Mouse (Mus musculus) CH12F3 (cell line): ENCODE measurements around the gene Dgat2.

Source experiments
- in situ Hi-C: fragments of 300-500 bp; cut with MboI; formaldehyde crosslinking; loops from 2 replicates; pipeline ENCODE4 v1.14.3; 2020; ENCODE audit warnings: low sequenced_read_pairs

Gene Dgat2

GRCm38 (mm10) chr7:99164873-99165410, 17.6 kb downstream of the Dgat2 start:
- in situ Hi-C loops = no loop called here

- in situ Hi-C loops = no loop called here
Observed at GRCm38 (mm10) chr7:99162462-99162861, 20.1 kb downstream of the Dgat2 start.

DNA sequence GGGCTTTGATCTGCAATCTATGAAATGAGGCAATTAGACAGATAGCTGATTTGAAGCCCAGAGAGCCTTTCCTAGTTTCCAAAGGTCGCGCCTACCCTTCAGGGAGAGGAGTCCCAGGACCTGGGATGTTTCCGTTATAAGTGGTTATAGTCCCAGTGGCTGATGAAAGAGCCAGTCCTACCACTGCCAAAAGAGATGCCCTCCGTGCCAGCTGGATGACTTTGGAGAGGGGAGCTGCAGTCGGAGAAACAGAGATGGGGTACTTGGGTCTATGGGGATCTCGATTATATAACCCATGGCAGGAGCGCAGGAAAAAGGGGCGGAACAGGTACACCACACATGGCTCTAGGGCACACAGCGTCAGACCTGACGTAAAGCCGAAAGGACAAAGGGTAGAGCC, 20.6 kb downstream of the Dgat2 start:
- in situ Hi-C loops = no loop called here

DNA sequence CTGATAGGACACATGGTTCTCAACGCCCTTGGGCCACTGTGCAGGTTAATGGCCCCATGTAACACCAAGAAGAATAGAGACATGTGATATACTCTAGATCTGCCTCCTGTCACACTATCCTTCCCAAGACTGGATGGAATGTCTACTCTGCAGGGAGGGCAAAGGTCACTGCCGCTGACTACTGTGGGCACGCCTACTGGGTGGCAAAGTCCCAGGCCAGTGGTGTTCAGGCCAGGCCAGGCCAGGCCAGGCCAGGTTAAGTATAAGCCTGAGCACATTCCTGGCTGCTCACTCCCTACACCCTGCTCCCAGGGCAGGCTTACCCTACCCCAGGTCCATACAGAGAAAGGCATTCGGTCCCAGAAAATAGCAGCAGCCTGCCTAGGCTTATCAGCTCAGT, 21.0 kb downstream of the Dgat2 start:
- in situ Hi-C loops = no loop called here

DNA sequence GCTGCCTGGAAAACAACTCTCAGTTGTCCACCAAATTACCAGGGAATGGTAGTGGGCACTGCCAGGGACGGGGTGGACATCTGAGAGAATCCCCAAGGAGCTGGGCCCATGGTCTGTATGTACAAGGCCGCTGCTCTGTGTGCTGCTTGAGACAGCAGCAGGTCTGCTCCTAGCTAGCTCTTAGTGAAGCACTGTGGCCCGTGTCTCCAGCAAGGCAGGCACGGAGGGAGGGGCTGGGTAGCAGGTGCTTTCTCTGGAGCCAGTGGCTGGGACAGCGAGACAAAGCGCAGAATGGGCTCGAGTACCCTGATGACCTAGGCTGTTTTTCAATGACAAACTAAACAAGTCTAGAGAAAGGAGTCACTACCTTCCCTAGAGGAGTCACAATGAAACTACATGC, 21.5 kb downstream of the Dgat2 start:
- in situ Hi-C loops = no loop called here

GRCm38 (mm10) chr7:99159446-99159845, 23.1 kb downstream of the Dgat2 start:
- in situ Hi-C loops = no loop called here

DNA sequence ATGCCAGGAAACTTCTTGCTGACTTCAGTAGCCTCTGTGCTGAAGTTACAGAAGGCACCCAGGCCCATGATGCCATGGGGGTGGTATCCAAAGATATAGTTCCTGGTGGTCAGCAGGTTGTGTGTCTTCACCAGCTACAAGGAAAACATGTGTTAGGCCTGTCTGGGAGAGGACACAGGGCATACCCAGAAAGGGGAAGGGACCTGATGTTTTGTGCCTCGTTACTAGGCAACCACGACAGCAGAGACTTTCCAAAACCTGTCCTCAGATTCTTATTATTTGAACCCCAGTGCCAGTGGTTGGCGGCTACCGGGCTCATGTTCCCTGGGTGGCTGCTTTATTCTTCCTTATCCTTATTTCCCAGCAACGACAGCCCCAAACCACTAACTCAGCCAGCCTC, 23.6 kb downstream of the Dgat2 start:
- in situ Hi-C loops = no loop called here

DNA sequence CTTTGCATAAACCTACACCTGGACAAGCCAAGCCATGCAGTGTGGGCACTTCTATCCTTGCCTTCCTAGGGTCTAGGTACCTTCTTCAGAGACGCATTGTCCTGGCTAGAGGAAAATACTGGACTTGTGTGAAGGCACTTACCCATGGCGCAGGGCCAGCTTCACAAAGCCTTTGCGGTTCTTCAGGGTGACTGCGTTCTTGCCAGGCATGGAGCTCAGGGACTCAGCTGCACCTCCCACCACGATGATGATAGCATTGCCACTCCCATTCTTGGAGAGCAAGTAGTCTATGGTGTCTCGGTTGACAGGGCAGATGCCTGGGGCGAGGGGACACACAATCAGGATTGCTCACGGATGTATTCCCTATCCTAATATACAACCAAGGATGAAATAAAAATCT, 24.5 kb downstream of the Dgat2 start:
- in situ Hi-C loops = no loop called here

DNA sequence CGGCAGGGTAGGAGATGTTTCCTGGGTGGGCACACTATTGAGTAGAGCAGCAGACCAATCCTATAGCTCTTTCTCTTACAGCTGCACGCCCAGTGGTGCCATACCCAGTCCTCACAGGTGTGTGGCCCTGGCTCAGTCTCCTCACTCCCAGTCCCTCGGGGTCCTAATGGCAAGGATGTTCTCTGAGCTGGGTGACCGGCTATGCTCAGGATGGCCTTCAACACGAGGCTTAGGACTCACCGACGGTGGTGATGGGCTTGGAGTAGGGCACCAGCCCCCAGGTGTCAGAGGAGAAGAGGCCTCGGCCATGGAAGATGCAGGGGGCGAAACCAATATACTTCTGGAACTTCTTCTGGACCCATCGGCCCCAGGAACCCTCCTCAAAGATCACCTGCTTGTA, 25.8 kb downstream of the Dgat2 start:
- in situ Hi-C loops = no loop called here

GRCm38 (mm10) chr7:99155311-99156289, 26.9 kb downstream of the Dgat2 start:
- in situ Hi-C loops = no loop called here

- in situ Hi-C loops = no loop called here
Observed at GRCm38 (mm10) chr7:99154648-99155151, 27.8 kb downstream of the Dgat2 start.

GRCm38 (mm10) chr7:99153686-99154202, 28.8 kb downstream of the Dgat2 start:
- in situ Hi-C loops = no loop called here

- in situ Hi-C loops = no loop called here
Observed at GRCm38 (mm10) chr7:99152756-99153155, 29.8 kb downstream of the Dgat2 start.

- in situ Hi-C loops = no loop called here
Observed at GRCm38 (mm10) chr7:99151342-99151741, 31.2 kb downstream of the Dgat2 start.

GRCm38 (mm10) chr7:99149017-99149416, 33.5 kb downstream of the Dgat2 start:
- in situ Hi-C loops = no loop called here

GRCm38 (mm10) chr7:99147494-99147893, 35.0 kb downstream of the Dgat2 start:
- in situ Hi-C loops = no loop called here

- in situ Hi-C loops = no loop called here
Observed at GRCm38 (mm10) chr7:99146906-99147305, 35.6 kb downstream of the Dgat2 start.

DNA sequence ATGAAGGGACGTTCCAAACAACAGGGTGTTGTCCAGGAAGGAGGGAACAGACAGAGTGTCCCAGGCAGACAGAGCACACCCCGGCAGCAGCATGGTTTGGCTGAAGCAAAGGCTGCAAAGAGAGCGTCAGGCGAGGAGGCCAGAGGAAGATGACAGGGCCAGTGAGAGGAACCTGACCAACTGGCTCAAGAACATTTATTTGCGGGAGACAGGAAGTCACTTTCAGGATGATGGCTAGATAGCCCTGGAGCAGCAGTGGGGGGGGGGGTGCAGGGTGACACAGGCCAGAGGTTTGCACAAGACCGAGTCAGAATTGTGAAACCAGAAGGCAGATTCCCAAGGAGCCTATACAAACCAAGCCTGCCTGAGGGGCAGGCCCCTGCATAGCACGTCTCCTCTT, 36.5 kb downstream of the Dgat2 start:
- in situ Hi-C loops = no loop called here

DNA sequence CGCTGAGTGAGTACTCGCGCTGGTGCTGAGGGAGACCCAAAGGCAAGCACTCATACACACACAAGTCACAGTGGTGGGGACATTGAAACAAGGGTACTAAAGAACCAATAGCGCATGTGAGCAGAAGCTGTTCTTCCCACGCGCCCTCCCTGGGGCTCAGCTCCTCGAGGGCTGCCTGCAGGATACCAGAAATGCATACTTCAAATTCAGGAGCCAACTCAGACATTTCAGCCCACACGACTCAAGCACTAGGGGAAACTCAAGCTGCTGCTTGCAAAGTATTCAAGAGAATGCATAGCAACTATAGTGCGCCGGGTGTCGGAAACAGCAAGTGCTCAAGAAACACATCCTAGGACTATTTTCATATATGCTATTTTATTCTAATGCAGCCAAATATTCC, 37.9 kb downstream of the Dgat2 start:
- in situ Hi-C loops = loop anchor here (5.0 kb wide), 1 partner anchor 37 kb away; no protein-coding TSS in a partner anchor

GRCm38 (mm10) chr7:99143244-99143643, 39.3 kb downstream of the Dgat2 start:
- in situ Hi-C loops = loop anchor here (5.0 kb wide), 1 partner anchor 36 kb away; no protein-coding TSS in a partner anchor

- in situ Hi-C loops = loop anchor here (5.0 kb wide), 1 partner anchor 35 kb away; no protein-coding TSS in a partner anchor
Observed at GRCm38 (mm10) chr7:99141919-99142606, 40.5 kb downstream of the Dgat2 start.
